Mouse (Mus musculus) E14TG2a.4 (cell line): Measurements from ENCODE around the gene Rin1.

Experiments used
- H3K27me3 ChIP-seq: 2 replicates; pipeline ENCODE4 v1.6.1; 2014; ENCODE audit warnings: low read length, control low read depth; ENCODE audit not compliant: insufficient read depth
- H3K36me3 ChIP-seq: 2 replicates; pipeline ENCODE4 v1.6.1; 2014; ENCODE audit warnings: low read length, control low read depth; ENCODE audit not compliant: insufficient read depth
- H3K4me1 ChIP-seq: replicated peaks from 2 replicates; pipeline ENCODE4 v1.6.1; 2014; ENCODE audit warnings: low read depth, low read length, control low read depth
- H3K4me3 ChIP-seq: replicated peaks from 2 replicates; pipeline ENCODE4 v1.5.1; 2014; ENCODE audit warnings: mild to moderate bottlenecking, low read length
- H3K9me3 ChIP-seq: 2 replicates; pipeline ENCODE4 v1.6.1; 2014; ENCODE audit warnings: low read length, control low read depth
- CTCF ChIP-seq: conservative IDR thresholded peaks from 2 replicates; pipeline ENCODE4 v1.5.1; 2014; ENCODE audit warnings: low read length
- NANOG ChIP-seq: IDR thresholded peaks from 2 replicates; pipeline ENCODE4 v1.6.1; 2014; ENCODE audit warnings: borderline replicate concordance, low read length, mixed read lengths
- POU5F1 ChIP-seq: IDR thresholded peaks from 2 replicates; pipeline ENCODE4 v1.6.1; 2014; ENCODE audit warnings: low read length, borderline replicate concordance

The Rin1 gene

GRCm38 (mm10) chr19:5062041-5062440 is 11.8 kb downstream of the Rin1 start:
- Histone ChIP-seq H3K27me3 (peaks cover 12% of the 10 kb centered on the region), H3K9me3 (no peaks in the 10 kb centered on the region), H3K4me3 (peak overlapping the region; percentile 41; the same call in 1 of the 2 replicates), H3K4me1 (peaks cover 81% of the 10 kb centered on the region), H3K36me3 (no peaks in the 10 kb centered on the region)
- TF ChIP-seq CTCF (no peak), POU5F1 (no peak), NANOG (no peak)

GRCm38 (mm10) chr19:5062446-5062845 is 12.2 kb downstream of the Rin1 start:
- Histone ChIP-seq H3K36me3 (no peaks in the 10 kb centered on the region), H3K4me1 (peaks cover 81% of the 10 kb centered on the region), H3K4me3 (peak overlapping the region; percentile 41; the same call in 1 of the 2 replicates), H3K27me3 (peaks cover 16% of the 10 kb centered on the region), H3K9me3 (no peaks in the 10 kb centered on the region)
- TF ChIP-seq CTCF (no peak), NANOG (no peak), POU5F1 (no peak)

GRCm38 (mm10) chr19:5065104-5065503 is 14.8 kb downstream of the Rin1 start:
- Histone ChIP-seq H3K9me3 (no peaks in the 10 kb centered on the region), H3K36me3 (no peaks in the 10 kb centered on the region), H3K27me3 (peaks cover 40% of the 10 kb centered on the region), H3K4me3 (no peak overlapping the region), H3K4me1 (peaks cover 76% of the 10 kb centered on the region)
- TF ChIP-seq POU5F1 (no peak), CTCF (no peak), NANOG (no peak)

GRCm38 (mm10) chr19:5067040-5067799 is 16.9 kb downstream of the Rin1 start:
- no peak for TF ChIP-seq CTCF
- no peak for TF ChIP-seq POU5F1
- no peak for TF ChIP-seq NANOG
- Histone ChIP-seq H3K36me3 (no peaks in the 10 kb centered on the region), H3K4me3 (peak overlapping the region; percentile 79), H3K4me1 (peaks cover 73% of the 10 kb centered on the region), H3K9me3 (no peaks in the 10 kb centered on the region), H3K27me3 (peaks cover 51% of the 10 kb centered on the region)

- TF ChIP-seq POU5F1 (no peak), NANOG (no peak), CTCF (no peak)
- Histone ChIP-seq H3K9me3 (no peaks in the 10 kb centered on the region), H3K4me1 (peaks cover 73% of the 10 kb centered on the region)
Observed at GRCm38 (mm10) chr19:5067867-5068569, 17.7 kb downstream of the Rin1 start, which contains the start of gene Cd248. Cd248 (plus strand) TSS chr19:5068078.

GRCm38 (mm10) chr19:5068570-5069234 is 18.4 kb downstream of the Rin1 start:
- TF ChIP-seq NANOG: no peak
- no peak for TF ChIP-seq CTCF
- no peak for TF ChIP-seq POU5F1
- peaks cover 51% of the 10 kb centered on the region for H3K27me3 ChIP-seq
- peaks cover 75% of the 10 kb centered on the region for H3K4me1 ChIP-seq
- H3K9me3 ChIP-seq: no peaks in the 10 kb centered on the region
- H3K36me3 ChIP-seq: no peaks in the 10 kb centered on the region
- peak overlapping the region; percentile 79 for H3K4me3 ChIP-seq

More at GRCm38 (mm10) chr19:5067867-5068569, 17.7 kb downstream of the Rin1 start, which contains the start of gene Cd248:
- peaks cover 51% of the 10 kb centered on the region for H3K27me3 ChIP-seq
- H3K4me3 ChIP-seq: peak within 1 kb of the TSS; percentile 79
- no peaks in the 10 kb centered on the region for H3K36me3 ChIP-seq

GRCm38 (mm10) chr19:5069486-5069885 is 19.2 kb downstream of the Rin1 start:
- Histone ChIP-seq H3K4me3 (no peak overlapping the region), H3K9me3 (no peaks in the 10 kb centered on the region), H3K36me3 (no peaks in the 10 kb centered on the region), H3K4me1 (peaks cover 78% of the 10 kb centered on the region), H3K27me3 (peaks cover 51% of the 10 kb centered on the region)
- no peak for TF ChIP-seq POU5F1

- Histone ChIP-seq H3K9me3 (no peaks in the 10 kb centered on the region), H3K27me3 (peaks cover 48% of the 10 kb centered on the region), H3K4me1 (peaks cover 74% of the 10 kb centered on the region), H3K4me3 (peak overlapping the region; percentile 48), H3K36me3 (no peaks in the 10 kb centered on the region)
- TF ChIP-seq POU5F1 (no peak), NANOG (no peak), CTCF (no peak)
Observed at GRCm38 (mm10) chr19:5069978-5070377, 19.7 kb downstream of the Rin1 start.
